ENCODE assay signal across 11 mouse cellular contexts in genomic region chr13:103660248-103660996, GRCm38 (mm10).
DNase-seq lines count a peak whose midpoint lies in the region; ATAC-seq and TF ChIP-seq lines count a peak whose summit lies in the region.
"Had no signal": no experiment of that assay in that cellular context is flagged by ENCODE, and none has a peak within 500 bp of the region (broad histone marks: within the 10 kb centered on the region; RNA-seq: fewer than 3 reads in every experiment).

No protein-coding gene starts in this region.

- TF ChIP-seq CTCF in forebrain, postnatal 0 days (IDR thresholded peaks at IDR 0.05; ENCODE audit: low read depth), result no peak

- H3K4me3 ChIP-seq in forebrain, embryonic 10.5 days, result no peak overlapping the region
- no peak overlapping the region for H3K4me3 ChIP-seq in forebrain, postnatal 0 days (ENCODE audit: low read depth, low read length)
- H3K4me3 ChIP-seq in kidney, embryonic 14.5 days (ENCODE audit: low read length), result no peak overlapping the region
- H3K4me3 ChIP-seq: liver, embryonic 13.5 days had no signal

- H3K27me3 ChIP-seq in forebrain, embryonic 10.5 days (ENCODE audit: poor library complexity, severe bottlenecking), result peaks cover 11% of the 10 kb centered on the region
- H3K27me3 ChIP-seq in forebrain, postnatal 0 days (ENCODE audit: insufficient read depth, low read length), result no peaks in the 10 kb centered on the region
- H3K27me3 ChIP-seq in kidney, embryonic 14.5 days (ENCODE audit: control insufficient read depth, insufficient read depth, low read length), result no peaks in the 10 kb centered on the region; the same call in 1 of the 2 replicates
- H3K27me3 ChIP-seq: liver, embryonic 13.5 days had no signal

- ATAC-seq in forebrain, postnatal 0 days, result no peak
- peak; percentile 86 for ATAC-seq in kidney, embryonic 14.5 days (ENCODE audit: low FRiP score, low TSS enrichment)

- H3K4me1 ChIP-seq in forebrain, embryonic 10.5 days, result peaks cover 22% of the 10 kb centered on the region
- no peaks in the 10 kb centered on the region for H3K4me1 ChIP-seq in forebrain, postnatal 0 days (ENCODE audit: insufficient read depth)
- no peaks in the 10 kb centered on the region for H3K4me1 ChIP-seq in kidney, embryonic 14.5 days (ENCODE audit: control insufficient read depth, insufficient read depth, low read length)
- H3K4me1 ChIP-seq: liver, embryonic 13.5 days had no signal

- H3K9ac ChIP-seq in forebrain, postnatal 0 days, result no peak overlapping the region
- no peak overlapping the region for H3K9ac ChIP-seq in kidney, embryonic 14.5 days (ENCODE audit: low read depth, low read length)
- H3K9ac ChIP-seq: liver, embryonic 13.5 days had no signal

- H3K9me3 ChIP-seq in forebrain, embryonic 10.5 days, result no peaks in the 10 kb centered on the region
- H3K9me3 ChIP-seq in forebrain, postnatal 0 days (ENCODE audit: low read length), result no peaks in the 10 kb centered on the region
- no peaks in the 10 kb centered on the region for H3K9me3 ChIP-seq in kidney, embryonic 14.5 days (ENCODE audit: control insufficient read depth, low read length)
- H3K9me3 ChIP-seq: liver, embryonic 13.5 days had no signal

- no peak overlapping the region for H3K4me2 ChIP-seq in forebrain, postnatal 0 days (ENCODE audit: low read depth)
- H3K4me2 ChIP-seq in kidney, embryonic 14.5 days (replicated peaks; ENCODE audit: low read depth, low read length), result no peak overlapping the region
- H3K4me2 ChIP-seq: liver, embryonic 13.5 days had no signal

- H3K36me3 ChIP-seq in forebrain, embryonic 10.5 days (replicated peaks), result no peaks in the 10 kb centered on the region
- no peaks in the 10 kb centered on the region for H3K36me3 ChIP-seq in forebrain, postnatal 0 days (ENCODE audit: insufficient read depth)
- no peaks in the 10 kb centered on the region for H3K36me3 ChIP-seq in kidney, embryonic 14.5 days (ENCODE audit: control insufficient read depth, insufficient read depth, low read length)
- H3K36me3 ChIP-seq: liver, embryonic 13.5 days had no signal

- WGBS in forebrain, embryonic 10.5 days, result 19% methylated on average over 11 of the region's 11 CpGs
- 20% methylated on average over 11 of the region's 11 CpGs for WGBS in forebrain, postnatal 0 days
- 15% methylated on average over 11 of the region's 11 CpGs for WGBS in kidney, embryonic 14.5 days

- no peak overlapping the region for H3K27ac ChIP-seq in forebrain, embryonic 10.5 days
- H3K27ac ChIP-seq in forebrain, postnatal 0 days (ENCODE audit: low read depth, low read length), result no peak overlapping the region
- no peak overlapping the region for H3K27ac ChIP-seq in kidney, embryonic 14.5 days (ENCODE audit: low read depth, low read length)
- H3K27ac ChIP-seq: liver, embryonic 13.5 days had no signal

- DNase-seq in forebrain, embryonic 10.5 days (ENCODE audit: extremely low spot score, low spot score), result peak; percentile 21
- DNase-seq in forebrain, postnatal 0 days, result no peak
- no peak for DNase-seq in kidney, adult 11 months
- DNase-seq in adipocyte (ENCODE audit: low spot score), result peak; percentile 26
- peak; percentile 9 to 25 for DNase-seq in kidney, postnatal 4 days
- DNase-seq in layer of hippocampus, adult 9-11 months, result no peak
- DNase-seq in testis, postnatal 10 days (ENCODE audit: low spot score), result no peak
- DNase-seq: cerebellum, postnatal 36 days; liver, embryonic 13.5 days; lung, postnatal 10 days had no signal

Comparison
In these comparisons a context has a peak if more than half of its experiments do, and no peak if none do; other contexts are left out.
1. DNase-seq: peak in forebrain, embryonic 10.5 days (single experiment), adipocyte (single experiment) and kidney, postnatal 4 days (2 of 2); none in forebrain, postnatal 0 days (single experiment), kidney, adult 11 months (single experiment), layer of hippocampus, adult 9-11 months (single experiment) and testis, postnatal 10 days (single experiment).